Mouse (Mus musculus) liver, embryonic 11.5 days (tissue): ENCODE data around the gene Nbea. TPM values are rescaled to one million over a fixed set of nuclear protein-coding genes. Genes with fewer than 3 reads are reported as not detected.

Experiments
- ATAC-seq: fragments of 200-750 bp; cut with Nextera tagmentation; replicated peaks from 2 replicates; pipeline ENCODE4 v1.8.0; 2017; ENCODE audit warnings: moderate number of reproducible peaks, mild to moderate bottlenecking, moderate TSS enrichment, moderate library complexity; ENCODE audit not compliant: low FRiP score
- DNase-seq: peaks from one replicate; pipeline ENCODE4 v3.0.0-alpha.2; 2017; ENCODE audit warnings: low spot score
- H3K27ac ChIP-seq: fragments of 300-500 bp; sonication (generic); 2 replicates; pipeline ENCODE4 v1.5.1; 2014; ENCODE audit warnings: mild to moderate bottlenecking, low read depth, low read length, control low read depth
- H3K27me3 ChIP-seq: fragments of 300-500 bp; sonication (generic); replicated peaks from 2 replicates; pipeline ENCODE4 v1.6.1; 2014; ENCODE audit warnings: low read length, mixed read lengths; ENCODE audit not compliant: control insufficient read depth, insufficient read depth
- H3K36me3 ChIP-seq: fragments of 300-500 bp; sonication (generic); 2 replicates; pipeline ENCODE4 v1.6.1; 2014; ENCODE audit warnings: mild to moderate bottlenecking, low read length, moderate library complexity, mixed read lengths; ENCODE audit not compliant: control insufficient read depth, insufficient read depth
- H3K4me1 ChIP-seq: fragments of 300-500 bp; sonication (generic); replicated peaks from 2 replicates; pipeline ENCODE4 v1.6.1; 2014; ENCODE audit warnings: low read length, mixed read lengths; ENCODE audit not compliant: control insufficient read depth, insufficient read depth
- H3K4me2 ChIP-seq: fragments of 300-500 bp; sonication (generic); 2 replicates; pipeline ENCODE4 v1.6.1; 2014; ENCODE audit warnings: mild to moderate bottlenecking, control low read depth, moderate library complexity
- H3K4me3 ChIP-seq: fragments of 300-500 bp; sonication (generic); 2 replicates; pipeline ENCODE4 v1.5.1; 2014; ENCODE audit warnings: low read depth, low read length, control low read depth
- H3K9ac ChIP-seq: fragments of 300-500 bp; sonication (generic); 2 replicates; pipeline ENCODE4 v1.6.1; 2014; ENCODE audit warnings: low read depth, low read length, control low read depth
- H3K9me3 ChIP-seq: fragments of 300-500 bp; sonication (generic); 2 replicates; pipeline ENCODE4 v1.6.1; 2016; ENCODE audit warnings: low read length, inconsistent platforms, mixed read lengths; ENCODE audit not compliant: control insufficient read depth
- WGBS: fragments of 180-500 bp; shearing (Covaris S2); extraction: QIAGEN DNeasy Blood & Tissue Kit; methylation state at CpG from one replicate; pipeline ENCODE4 v1.1.7; 2014; 5-methylcytosine and 5-hydroxymethylcytosine counted together
- polyA plus RNA-seq: library from polyadenylated mRNA; unstranded; fragments of >200 nt; fragmentation: Nextera tagmentation; extraction: Ambion mirVana; gene quantifications from 2 replicates; pipeline ENCODE4 v1.2.1, GENCODE M21; 2014

Nbea gene
- polyA plus RNA-seq, 1 experiment from 2014 or later, result 5.0 TPM

DNA sequence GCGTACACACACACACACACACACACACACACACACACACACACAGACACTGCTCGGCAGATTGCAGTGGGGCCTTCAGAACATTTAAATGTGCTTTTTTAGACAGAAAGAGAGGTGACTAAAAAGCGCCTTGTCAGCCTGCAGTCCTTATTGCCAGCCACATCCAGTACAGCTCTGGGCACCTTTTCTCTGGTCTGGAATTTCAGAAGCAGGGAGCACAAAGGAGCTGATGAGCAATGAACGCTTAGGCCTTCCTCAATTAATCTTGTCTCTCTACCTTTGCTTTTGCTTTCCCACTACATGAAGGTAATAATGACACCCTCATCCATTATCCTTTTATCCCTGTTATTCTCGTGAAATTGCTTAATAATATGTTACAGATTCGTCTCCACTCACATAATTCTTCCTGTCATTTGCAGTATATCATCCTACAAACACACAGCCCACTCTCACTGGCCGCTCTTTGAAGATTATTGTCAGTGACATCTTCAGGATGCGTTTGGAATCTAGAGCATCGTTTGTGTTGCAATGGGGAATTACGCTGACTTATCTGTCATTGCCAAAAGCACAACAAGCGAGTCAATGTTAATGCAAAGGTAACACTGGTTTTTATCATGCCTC lies 432.9 kb downstream of the Nbea start:
- Histone ChIP-seq H3K4me2 (no peak overlapping the region), H3K27me3 (no peaks in the 10 kb centered on the region), H3K4me1 (no peaks in the 10 kb centered on the region), H3K4me3 (no peak overlapping the region), H3K9ac (no peak overlapping the region), H3K36me3 (no peaks in the 10 kb centered on the region), H3K9me3 (no peaks in the 10 kb centered on the region), H3K27ac (no peak overlapping the region)
- ATAC-seq (no peak), DNase-seq (no peak)
- WGBS, result 70% methylated on average over 11 of the region's 11 CpGs

DNA sequence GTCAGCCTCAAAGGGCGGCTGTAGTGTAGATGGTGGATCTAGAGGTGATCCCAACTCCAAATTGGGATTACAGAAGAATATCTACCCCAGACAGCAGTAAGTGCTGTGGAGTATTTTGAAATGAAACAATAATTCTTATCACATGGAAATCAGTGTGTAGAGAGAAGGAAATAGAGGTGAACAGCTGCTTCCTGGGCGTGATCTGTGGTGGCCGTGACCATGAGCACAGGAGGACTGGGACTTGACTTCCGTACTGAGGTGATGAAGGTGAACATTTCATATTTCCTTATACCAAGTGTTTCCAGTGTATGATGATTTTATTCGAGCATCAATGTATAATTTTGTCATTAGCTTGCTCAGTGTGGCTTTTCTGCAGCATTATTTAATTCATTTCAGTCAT lies 439.6 kb downstream of the Nbea start:
- Histone ChIP-seq H3K4me2 (no peak overlapping the region), H3K4me1 (no peaks in the 10 kb centered on the region), H3K4me3 (no peak overlapping the region), H3K36me3 (no peaks in the 10 kb centered on the region), H3K27ac (no peak overlapping the region), H3K27me3 (no peaks in the 10 kb centered on the region), H3K9me3 (no peaks in the 10 kb centered on the region), H3K9ac (no peak overlapping the region)
- DNase-seq (no peak), ATAC-seq (no peak)
- 80% methylated on average over 5 of the region's 5 CpGs for WGBS

DNA sequence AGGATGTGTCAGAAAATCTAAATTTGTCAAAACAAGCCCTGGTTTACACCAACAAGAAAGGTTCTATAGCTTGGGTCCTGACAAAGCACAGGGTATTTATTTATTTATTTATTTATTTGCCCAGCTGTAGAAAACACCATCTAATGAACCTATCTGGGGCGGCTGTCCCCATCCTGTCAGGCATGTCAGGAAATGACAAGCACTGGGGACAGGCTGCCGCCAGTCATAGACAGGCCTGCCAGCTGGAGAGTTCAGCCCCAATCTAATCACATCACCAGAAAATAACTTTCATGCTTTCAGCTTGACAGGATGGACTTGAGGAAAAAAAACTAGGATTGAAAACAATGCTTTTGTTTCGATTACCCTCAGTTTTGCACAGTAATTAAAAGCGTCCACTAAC lies 440.8 kb downstream of the Nbea start:
- no peak overlapping the region for H3K4me3 ChIP-seq
- WGBS, result 68% methylated on average over 4 of the region's 4 CpGs
- H3K9me3 ChIP-seq, result no peaks in the 10 kb centered on the region
- H3K27me3 ChIP-seq, result no peaks in the 10 kb centered on the region
- no peak overlapping the region for H3K27ac ChIP-seq
- no peak overlapping the region for H3K9ac ChIP-seq
- no peaks in the 10 kb centered on the region for H3K36me3 ChIP-seq
- no peak for DNase-seq
- ATAC-seq, result no peak
- H3K4me1 ChIP-seq, result no peaks in the 10 kb centered on the region
- H3K4me2 ChIP-seq, result no peak overlapping the region

DNA sequence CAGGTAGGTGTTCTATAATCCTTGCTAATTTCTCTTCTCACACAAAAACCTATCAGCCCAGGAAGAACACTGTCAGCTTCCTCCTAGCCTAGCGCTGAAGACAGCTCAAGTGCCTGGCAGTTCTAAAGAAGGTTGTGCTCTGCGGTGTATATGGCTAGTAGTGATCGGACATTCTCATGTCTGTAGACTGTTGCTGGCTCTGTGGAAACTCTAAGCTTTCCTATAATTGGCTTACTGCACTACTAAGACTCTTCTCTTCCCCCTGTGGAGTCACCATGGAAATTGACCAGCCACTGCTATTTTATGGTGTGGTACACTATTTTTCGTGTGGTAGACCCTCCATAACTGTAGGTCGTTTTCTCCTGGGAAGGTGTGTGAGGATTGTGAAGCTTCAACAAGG lies 441.3 kb downstream of the Nbea start:
- H3K36me3 ChIP-seq, result no peaks in the 10 kb centered on the region
- no peaks in the 10 kb centered on the region for H3K9me3 ChIP-seq
- H3K27me3 ChIP-seq, result no peaks in the 10 kb centered on the region
- no peak for DNase-seq
- H3K27ac ChIP-seq, result no peak overlapping the region
- no peaks in the 10 kb centered on the region for H3K4me1 ChIP-seq
- 82% methylated on average over 5 of the region's 5 CpGs for WGBS
- H3K4me2 ChIP-seq, result no peak overlapping the region
- no peak for ATAC-seq
- H3K4me3 ChIP-seq, result no peak overlapping the region
- no peak overlapping the region for H3K9ac ChIP-seq

DNA sequence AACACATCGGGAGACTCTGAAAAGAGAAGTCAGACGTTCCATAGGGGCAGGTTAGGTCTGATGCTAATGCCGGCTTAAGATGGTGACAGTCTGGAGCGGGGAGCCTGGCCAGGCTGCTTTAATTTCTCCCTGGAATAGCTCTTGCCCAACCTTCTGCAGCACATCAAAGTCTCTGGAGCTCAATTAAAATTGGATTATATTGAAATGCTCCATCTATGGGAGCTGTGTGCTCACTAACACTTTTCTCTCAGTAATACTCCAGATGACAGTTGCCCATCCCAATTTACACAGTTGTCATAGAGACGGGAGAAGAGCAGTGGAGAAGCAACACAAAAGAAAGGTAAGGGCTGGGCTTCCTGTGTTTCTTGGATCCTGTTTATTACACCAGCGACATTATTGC lies 442.1 kb downstream of the Nbea start:
- H3K4me2 ChIP-seq, result no peak overlapping the region
- DNase-seq (no peak), ATAC-seq (no peak)
- no peak overlapping the region for H3K9ac ChIP-seq
- no peaks in the 10 kb centered on the region for H3K36me3 ChIP-seq
- 78% methylated on average over 6 of the region's 6 CpGs for WGBS
- H3K4me3 ChIP-seq, result no peak overlapping the region
- H3K4me1 ChIP-seq, result no peaks in the 10 kb centered on the region
- H3K27ac ChIP-seq, result no peak overlapping the region
- H3K27me3 ChIP-seq, result no peaks in the 10 kb centered on the region
- no peaks in the 10 kb centered on the region for H3K9me3 ChIP-seq

DNA sequence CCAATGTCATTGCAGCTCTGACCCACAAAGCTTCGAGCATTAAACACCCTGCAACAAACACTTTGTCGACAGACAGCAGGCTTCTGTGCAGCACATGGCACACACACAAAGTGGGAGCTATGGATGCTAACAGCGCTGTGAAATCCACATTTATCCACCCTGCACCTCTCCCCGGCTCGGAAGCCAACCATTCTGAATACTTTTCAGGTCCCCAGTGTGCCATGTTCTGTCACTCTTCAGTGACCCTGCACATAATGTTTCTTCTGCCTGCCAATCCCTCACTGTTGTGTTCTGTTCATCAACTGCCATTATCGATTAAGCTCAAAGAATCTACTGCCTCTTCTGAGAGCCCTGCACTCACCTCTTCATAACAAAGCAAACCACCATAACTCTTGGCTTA lies 449.8 kb downstream of the Nbea start:
- WGBS, result 88% methylated on average over 6 of the region's 6 CpGs
- no peak for ATAC-seq
- H3K27ac ChIP-seq, result no peak overlapping the region
- H3K9me3 ChIP-seq, result no peaks in the 10 kb centered on the region
- H3K36me3 ChIP-seq, result no peaks in the 10 kb centered on the region
- no peak overlapping the region for H3K9ac ChIP-seq
- H3K4me3 ChIP-seq, result no peak overlapping the region
- DNase-seq, result no peak
- H3K4me1 ChIP-seq, result no peaks in the 10 kb centered on the region
- no peak overlapping the region for H3K4me2 ChIP-seq
- no peaks in the 10 kb centered on the region for H3K27me3 ChIP-seq

DNA sequence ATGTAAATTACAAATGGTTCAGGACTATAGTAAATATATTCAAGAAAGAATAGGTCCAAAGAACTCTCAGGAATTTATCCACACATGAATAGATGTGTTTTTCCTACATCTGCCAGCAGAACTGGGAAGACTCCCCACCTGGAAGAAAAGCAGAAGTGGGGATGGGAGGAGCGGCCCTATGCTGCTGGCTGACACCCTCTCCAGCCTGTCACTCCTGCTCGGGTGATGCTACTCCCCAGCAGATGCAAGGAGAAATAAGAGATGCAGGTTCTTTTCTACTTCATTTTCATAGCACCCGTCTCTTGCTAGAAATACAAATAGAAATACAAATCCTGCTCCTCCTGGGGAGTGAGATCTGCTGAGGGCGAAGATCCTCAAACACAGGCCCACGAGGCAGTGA lies 453.0 kb downstream of the Nbea start:
- DNase-seq (no peak), ATAC-seq (no peak)
- no peaks in the 10 kb centered on the region for H3K9me3 ChIP-seq
- 72% methylated on average over 5 of the region's 5 CpGs for WGBS
- no peak overlapping the region for H3K27ac ChIP-seq
- no peak overlapping the region for H3K9ac ChIP-seq
- H3K4me3 ChIP-seq, result no peak overlapping the region
- H3K36me3 ChIP-seq, result no peaks in the 10 kb centered on the region
- no peaks in the 10 kb centered on the region for H3K27me3 ChIP-seq
- no peak overlapping the region for H3K4me2 ChIP-seq
- H3K4me1 ChIP-seq, result no peaks in the 10 kb centered on the region

DNA sequence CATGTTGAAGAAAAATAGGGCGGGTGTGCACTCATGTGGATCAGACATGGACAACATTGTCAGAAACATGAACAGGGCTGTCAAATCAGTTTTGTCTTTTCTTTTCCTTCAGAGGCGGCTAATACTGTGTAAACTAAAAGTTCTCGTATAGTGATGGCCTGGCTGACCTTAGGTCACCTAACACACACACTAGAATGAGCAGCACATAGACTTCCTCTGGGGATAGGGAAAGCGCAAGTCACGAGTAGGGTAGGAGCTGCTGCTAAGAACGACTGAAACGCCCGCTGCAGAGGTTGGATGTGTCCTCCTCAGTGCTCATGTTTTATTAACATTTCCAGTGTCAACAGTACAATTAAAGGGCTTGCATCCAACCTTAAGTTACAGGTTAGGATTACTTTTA lies 453.4 kb downstream of the Nbea start:
- H3K4me3 ChIP-seq, result no peak overlapping the region
- no peak overlapping the region for H3K4me2 ChIP-seq
- H3K27me3 ChIP-seq, result no peaks in the 10 kb centered on the region
- ATAC-seq (no peak), DNase-seq (no peak)
- H3K27ac ChIP-seq, result no peak overlapping the region
- H3K9me3 ChIP-seq, result no peaks in the 10 kb centered on the region
- no peaks in the 10 kb centered on the region for H3K36me3 ChIP-seq
- no peak overlapping the region for H3K9ac ChIP-seq
- 68% methylated on average over 8 of the region's 8 CpGs for WGBS
- H3K4me1 ChIP-seq, result no peaks in the 10 kb centered on the region

DNA sequence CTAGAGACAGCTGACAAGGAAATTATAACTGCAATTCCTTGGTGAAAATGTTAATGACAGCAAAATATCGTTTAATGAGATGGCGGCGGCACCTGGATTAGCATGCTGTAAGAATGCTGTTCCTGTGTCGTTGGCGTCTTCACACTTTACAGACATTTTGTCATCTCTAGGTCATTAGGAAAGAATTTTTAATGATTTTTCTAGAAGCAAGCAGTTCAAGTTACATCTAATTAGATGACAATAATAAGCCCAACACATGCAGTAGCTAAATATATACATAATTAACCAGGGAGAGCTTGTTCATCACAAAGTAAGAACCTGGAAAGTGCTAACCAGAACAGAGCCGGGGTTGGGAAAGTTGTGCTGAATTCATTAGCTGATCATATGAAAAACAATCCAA lies 469.2 kb downstream of the Nbea start:
- no peaks in the 10 kb centered on the region for H3K9me3 ChIP-seq
- WGBS, result 91% methylated on average over 6 of the region's 6 CpGs
- no peak overlapping the region for H3K4me3 ChIP-seq
- ATAC-seq (no peak), DNase-seq (no peak)
- H3K4me1 ChIP-seq, result no peaks in the 10 kb centered on the region
- no peak overlapping the region for H3K9ac ChIP-seq
- no peaks in the 10 kb centered on the region for H3K27me3 ChIP-seq
- H3K36me3 ChIP-seq, result no peaks in the 10 kb centered on the region
- no peak overlapping the region for H3K4me2 ChIP-seq
- H3K27ac ChIP-seq, result no peak overlapping the region
